8 mouse cellular contexts compared by ENCODE assay signal in genomic region chr6:28832751-28833291, GRCm38 (mm10). TPM values are rescaled to one million over a fixed set of nuclear protein-coding genes. Genes with fewer than 3 reads are reported as not detected.
DNase-seq lines count a peak whose midpoint lies in the region; ATAC-seq lines count a peak whose summit lies in the region.

No protein-coding gene starts in this region.

- peak; percentile 83 for ATAC-seq in midbrain, embryonic 15.5 days (replicated peaks)

- WGBS in midbrain, embryonic 15.5 days = under 1% methylated on average over 58 of the region's 58 CpGs

- intact Hi-C loops in heart, postnatal 25 days (cut with DNase I) = loop anchor here (10.0 kb wide), 1 partner anchor 192 kb away; no protein-coding TSS in a partner anchor
- intact Hi-C loops in heart, postnatal 14 days (cut with DNase I) = loop anchor here (5.0 kb wide), 1 partner anchor 64 kb away; no protein-coding TSS in a partner anchor
- intact Hi-C loops in left cerebral cortex, postnatal 4 days (cut with DNase I) = loop anchor here (2.0 to 10.0 kb wide), 3 partner anchors 189 to 312 kb away; no protein-coding TSS in a partner anchor

- no peaks in the 10 kb centered on the region for H3K9me3 ChIP-seq in midbrain, embryonic 15.5 days

- H3K27ac ChIP-seq in midbrain, embryonic 15.5 days = peak overlapping the region; percentile 98

- H3K4me3 ChIP-seq in midbrain, embryonic 15.5 days = peak overlapping the region; percentile 81

- H3K36me3 ChIP-seq in midbrain, embryonic 15.5 days (replicated peaks) = no peaks in the 10 kb centered on the region

- peak overlapping the region; percentile 91 for H3K4me2 ChIP-seq in midbrain, embryonic 15.5 days

- H3K4me1 ChIP-seq in midbrain, embryonic 15.5 days = peaks cover 47% of the 10 kb centered on the region

- peak; percentile 92 for DNase-seq in heart, adult 11 months
- no peak for DNase-seq in heart, postnatal 25 days (ENCODE audit: low spot score)
- DNase-seq in R1 (ENCODE audit: low read depth, low spot score) = peak; percentile 69
- DNase-seq in embryo, embryonic 10 days (ENCODE audit: low spot score) = peak; percentile 70
- peak; percentile 29 to 51 for DNase-seq in heart, postnatal 14 days
- peak; percentile 58 for DNase-seq in left cerebral cortex, postnatal 4 days
- DNase-seq in thymus, postnatal 36 days = peak; percentile 13 to 30

- H3K9ac ChIP-seq in midbrain, embryonic 15.5 days = peak overlapping the region; percentile 93

- no peaks in the 10 kb centered on the region for H3K27me3 ChIP-seq in midbrain, embryonic 15.5 days (replicated peaks)

RNA-seq across cellular contexts. Expression of gene Lrrc4, which starts 1.3 kb away (rescaled TPM):
- total RNA-seq in heart, postnatal 25 days (2021) = under 1 TPM; 0.23 to 0.36 TPM
- under 1 TPM; 0.22 to 0.43 TPM for total RNA-seq in heart, postnatal 14 days (2021)
- total RNA-seq in left cerebral cortex, postnatal 4 days (2021) = 10 to 100 TPM; 46.2 to 46.7 TPM
- 7.0 and 7.6 TPM in 2 replicates for polyA plus RNA-seq in midbrain, embryonic 15.5 days (2015; fragmentation: Nextera tagmentation; extraction: Ambion mirVana)

Comparison
In these comparisons a context has a peak if more than half of its experiments do, and no peak if none do; other contexts are left out.
1. RNA of gene Lrrc4, which starts 1.3 kb away (total RNA-seq): 46.2 to 46.7 TPM in left cerebral cortex, postnatal 4 days; 0.22 to 0.43 TPM in heart, postnatal 14 days and 0.23 to 0.36 TPM in heart, postnatal 25 days; every median in the first group is over 10 times any median in the second.